Mouse (Mus musculus): ENCODE measurements at regions not wholly inside any gene's neighbourhood (a gene's known extent, or its start where the extent isn't known, plus 50 kb on each side); places are given as distances from the start of the nearest gene placed in this dataset.

- no peak for DNase-seq (ENCODE audit: low spot score in 2 of 2)
Measured at GRCm38 (mm10) chr10:51056950-51057349, 162.4 kb downstream of the Sim1 start.

GRCm38 (mm10) chr10:51058333-51058732 is 163.8 kb downstream of the Sim1 start:
- no peak for DNase-seq (ENCODE audit: low spot score in 2 of 2)

GRCm38 (mm10) chr10:51101590-51101989 is 207.0 kb downstream of the Sim1 start:
- DNase-seq (ENCODE audit: low spot score in 2 of 2) = no peak

GRCm38 (mm10) chr10:51151833-51152232 is 257.3 kb downstream of the Sim1 start:
- no peak for DNase-seq (ENCODE audit: low spot score in 2 of 2)

GRCm38 (mm10) chr10:51153484-51153985 is 259.0 kb downstream of the Sim1 start:
- DNase-seq (ENCODE audit: low spot score in 2 of 2) = no peak

GRCm38 (mm10) chr10:51154016-51154415 is 259.5 kb downstream of the Sim1 start:
- no peak for DNase-seq (ENCODE audit: low spot score in 2 of 2)

- no peak for DNase-seq (ENCODE audit: low spot score in 2 of 2)
Measured at GRCm38 (mm10) chr10:51154743-51155142, 260.2 kb downstream of the Sim1 start.

GRCm38 (mm10) chr10:51173619-51174018 is 279.1 kb downstream of the Sim1 start:
- no peak for DNase-seq (ENCODE audit: low spot score in 2 of 2)

- no peak for DNase-seq (ENCODE audit: low spot score in 2 of 2)
Measured at GRCm38 (mm10) chr10:51175993-51176577, 281.5 kb downstream of the Sim1 start.

GRCm38 (mm10) chr10:51176692-51177091 is 282.1 kb downstream of the Sim1 start:
- no peak for DNase-seq (ENCODE audit: low spot score in 2 of 2)

GRCm38 (mm10) chr10:51181752-51182151 is 287.2 kb downstream of the Sim1 start:
- no peak for DNase-seq (ENCODE audit: low spot score in 2 of 2)

- DNase-seq (ENCODE audit: low spot score in 2 of 2) = no peak
Measured at GRCm38 (mm10) chr10:51191407-51192059, 288.9 kb upstream of the Gm49339 start.

- DNase-seq (ENCODE audit: low spot score in 2 of 2) = no peak
Measured at GRCm38 (mm10) chr10:51219481-51219880, 260.9 kb upstream of the Gm49339 start.

GRCm38 (mm10) chr10:51233592-51233991 is 246.8 kb upstream of the Gm49339 start:
- no peak for DNase-seq (ENCODE audit: low spot score in 2 of 2)

- no peak for DNase-seq (ENCODE audit: low spot score in 2 of 2)
Measured at GRCm38 (mm10) chr10:51235586-51236575, 244.5 kb upstream of the Gm49339 start.

GRCm38 (mm10) chr10:51238103-51238502 is 242.3 kb upstream of the Gm49339 start:
- DNase-seq (ENCODE audit: low spot score in 2 of 2) = no peak

- no peak for DNase-seq (ENCODE audit: low spot score in 2 of 2)
Measured at GRCm38 (mm10) chr10:51253439-51253838, 227.0 kb upstream of the Gm49339 start.

- DNase-seq (ENCODE audit: low spot score in 2 of 2) = no peak
Measured at GRCm38 (mm10) chr10:51257587-51258049, 222.8 kb upstream of the Gm49339 start.

- peak; percentile 25 for DNase-seq (ENCODE audit: low spot score in 2 of 2)
Measured at GRCm38 (mm10) chr10:51271364-51271763, 209.0 kb upstream of the Gm49339 start.

GRCm38 (mm10) chr10:51278195-51278594 is 202.2 kb upstream of the Gm49339 start:
- no peak for DNase-seq (ENCODE audit: low spot score in 2 of 2)

GRCm38 (mm10) chr10:51282451-51282850 is 198.0 kb upstream of the Gm49339 start:
- DNase-seq (ENCODE audit: low spot score in 2 of 2) = no peak

GRCm38 (mm10) chr10:51284538-51284937 is 195.9 kb upstream of the Gm49339 start:
- DNase-seq (ENCODE audit: low spot score in 2 of 2) = no peak
